Mouse (Mus musculus) hindbrain, postnatal 0 days (tissue): Measurements from ENCODE around the gene Kctd10. TPM values are rescaled to one million over a fixed set of nuclear protein-coding genes. Genes with fewer than 3 reads are reported as not detected.
A peak's percentile ranks its signal among the peaks of the same experiment; 100 is the strongest.

Experiments
- ATAC-seq: fragments of 200-750 bp; cut with Nextera tagmentation; 2 replicates; pipeline ENCODE4 v1.8.0; 2017; ENCODE audit warnings: mild to moderate bottlenecking, moderate TSS enrichment, moderate library complexity
- DNase-seq: peaks from one replicate; pipeline ENCODE4 v3.0.0-alpha.2; 2015; ENCODE audit warnings: low spot score
- H3K27ac ChIP-seq: fragments of 300-500 bp; sonication (generic); 2 replicates; pipeline ENCODE4 v1.5.1; 2014; ENCODE audit warnings: mild to moderate bottlenecking
- H3K27me3 ChIP-seq: fragments of 300-500 bp; sonication (generic); 2 replicates; pipeline ENCODE4 v1.6.1; 2014; ENCODE audit warnings: low read length, mixed read lengths; ENCODE audit not compliant: insufficient read depth
- H3K36me3 ChIP-seq: fragments of 300-500 bp; sonication (generic); 2 replicates; pipeline ENCODE4 v1.6.1; 2014; ENCODE audit warnings: low read length, mixed read lengths; ENCODE audit not compliant: insufficient read depth
- H3K4me1 ChIP-seq: fragments of 300-500 bp; sonication (generic); 2 replicates; pipeline ENCODE4 v1.6.1; 2014; ENCODE audit warnings: antibody characterized with exemption, low read length, mixed read lengths; ENCODE audit not compliant: insufficient read depth
- H3K4me2 ChIP-seq: fragments of 300-500 bp; sonication (generic); 2 replicates; pipeline ENCODE4 v1.6.1; 2014; ENCODE audit warnings: low read depth, mild to moderate bottlenecking, low read length, moderate library complexity, mixed read lengths
- H3K4me3 ChIP-seq: fragments of 300-500 bp; sonication (generic); 2 replicates; pipeline ENCODE4 v1.5.1; 2014; ENCODE audit warnings: low read length
- H3K9ac ChIP-seq: fragments of 300-500 bp; sonication (generic); replicated peaks from 2 replicates; pipeline ENCODE4 v1.6.1; 2014; ENCODE audit warnings: mild to moderate bottlenecking, low read length, moderate library complexity, mixed read lengths
- H3K9me3 ChIP-seq: fragments of 300-500 bp; sonication (generic); 2 replicates; pipeline ENCODE4 v1.6.1; 2016; ENCODE audit warnings: low read length, mixed read lengths
- CTCF ChIP-seq: IDR thresholded peaks from 2 replicates; pipeline ENCODE4 v1.5.1; 2016; ENCODE audit warnings: antibody characterized with exemption, control low read depth, low read depth
- WGBS: fragments of 180-500 bp; shearing (Covaris S2); extraction: QIAGEN DNeasy Blood & Tissue Kit; methylation state at CpG from one replicate; pipeline ENCODE4 v1.1.7; 2014; 5-methylcytosine and 5-hydroxymethylcytosine counted together
- polyA plus RNA-seq: library from polyadenylated mRNA; unstranded; fragments of >200 nt; fragmentation: Nextera tagmentation; extraction: Ambion mirVana; gene quantifications from 2 replicates; pipeline ENCODE4 v1.2.1, GENCODE M21; 2015
- total RNA-seq: library from RNA; depleted of rRNA; stranded (reverse); fragments of >200 nt; gene quantifications from 2 replicates; pipeline ENCODE4 v1.2.3, GENCODE M21; 2014

Kctd10 gene
- total and polyA plus RNA-seq, 2 experiments from 2014 or later, result 43.2 to 47.5 TPM

GRCm38 (mm10) chr5:114421561-114422298 is 41.4 kb upstream of the Kctd10 start:
- TF ChIP-seq CTCF, result no peak
- WGBS, result 76% methylated on average over 11 of the region's 11 CpGs
- no peak for DNase-seq

DNA sequence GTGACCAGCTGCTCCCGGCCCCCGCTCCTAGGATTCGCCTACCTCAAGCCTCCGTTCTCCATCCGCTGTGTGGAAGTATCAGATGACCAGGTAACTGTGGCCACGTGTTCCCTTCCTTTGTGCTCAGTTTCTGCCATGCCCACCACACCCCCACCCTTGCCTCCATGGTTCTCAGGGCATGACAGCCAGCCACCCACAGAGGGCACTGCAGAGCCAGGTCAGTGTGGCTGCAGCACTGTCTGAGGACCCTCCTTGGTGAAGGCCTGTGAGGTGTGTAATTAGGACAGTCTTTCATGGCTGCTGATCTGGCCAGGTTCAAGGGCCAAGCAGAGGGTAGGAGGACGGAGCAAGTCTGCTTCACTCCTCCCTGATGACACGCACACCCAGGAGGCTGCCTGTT is 38.2 kb upstream of the Kctd10 start:
- Histone ChIP-seq H3K4me3 (no peak overlapping the region), H3K9ac (no peak overlapping the region), H3K27me3 (no peaks in the 10 kb centered on the region), H3K4me2 (no peak overlapping the region), H3K27ac (no peak overlapping the region), H3K4me1 (no peaks in the 10 kb centered on the region), H3K36me3 (peaks cover 61% of the 10 kb centered on the region), H3K9me3 (no peaks in the 10 kb centered on the region)
- WGBS, result 88% methylated on average over 8 of the region's 8 CpGs
- ATAC-seq, result peak; percentile 69; the same call in 1 of the 2 replicates
- TF ChIP-seq CTCF, result peak; percentile 75
- peak; percentile 59 for DNase-seq

More at GRCm38 (mm10) chr5:114421561-114422298, 41.4 kb upstream of the Kctd10 start:
- H3K4me1 ChIP-seq, result peaks cover 1% of the 10 kb centered on the region; the same call in 1 of the 2 replicates
- no peak overlapping the region for H3K27ac ChIP-seq
- H3K9me3 ChIP-seq, result no peaks in the 10 kb centered on the region
- no peak overlapping the region for H3K4me3 ChIP-seq
- H3K4me2 ChIP-seq, result no peak overlapping the region
- H3K36me3 ChIP-seq, result peaks cover 39% of the 10 kb centered on the region
- no peak for ATAC-seq
- H3K27me3 ChIP-seq, result no peaks in the 10 kb centered on the region
- H3K9ac ChIP-seq, result no peak overlapping the region

GRCm38 (mm10) chr5:114416855-114417254 is 36.5 kb upstream of the Kctd10 start:
- TF ChIP-seq CTCF, result no peak
- peaks cover 73% of the 10 kb centered on the region for H3K36me3 ChIP-seq
- H3K27me3 ChIP-seq, result no peaks in the 10 kb centered on the region
- WGBS, result 86% methylated on average over 8 of the region's 8 CpGs
- DNase-seq (no peak), ATAC-seq (no peak)
- no peak overlapping the region for H3K27ac ChIP-seq
- H3K4me3 ChIP-seq, result no peak overlapping the region
- H3K4me1 ChIP-seq, result no peaks in the 10 kb centered on the region
- H3K4me2 ChIP-seq, result no peak overlapping the region
- no peak overlapping the region for H3K9ac ChIP-seq
- H3K9me3 ChIP-seq, result no peaks in the 10 kb centered on the region

DNA sequence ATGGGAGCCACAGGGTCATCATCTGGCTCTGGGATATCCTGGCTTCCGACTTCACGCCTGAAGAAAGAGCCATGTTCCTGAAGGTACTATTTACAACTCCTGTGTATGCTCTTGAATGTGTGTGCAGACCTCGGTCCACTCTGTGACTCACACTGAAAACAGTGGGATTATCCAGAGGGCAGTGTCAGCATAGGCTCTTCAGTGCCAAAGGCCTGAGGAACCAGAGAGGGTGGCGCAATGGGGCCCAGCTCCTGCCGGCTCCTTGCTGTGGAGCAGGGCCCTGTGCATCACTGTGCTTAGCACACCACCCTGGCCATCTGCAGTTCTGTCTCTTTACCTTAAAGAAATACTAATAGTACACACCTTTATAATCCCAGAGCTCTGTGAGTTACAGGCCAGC is 35.3 kb upstream of the Kctd10 start:
- Histone ChIP-seq H3K27me3 (no peaks in the 10 kb centered on the region), H3K36me3 (peaks cover 81% of the 10 kb centered on the region), H3K27ac (no peak overlapping the region), H3K4me3 (no peak overlapping the region), H3K9ac (no peak overlapping the region), H3K4me1 (no peaks in the 10 kb centered on the region), H3K4me2 (no peak overlapping the region), H3K9me3 (no peaks in the 10 kb centered on the region)
- DNase-seq (no peak), ATAC-seq (no peak)
- 89% methylated on average over 5 of the region's 5 CpGs for WGBS
- no peak for TF ChIP-seq CTCF

DNA sequence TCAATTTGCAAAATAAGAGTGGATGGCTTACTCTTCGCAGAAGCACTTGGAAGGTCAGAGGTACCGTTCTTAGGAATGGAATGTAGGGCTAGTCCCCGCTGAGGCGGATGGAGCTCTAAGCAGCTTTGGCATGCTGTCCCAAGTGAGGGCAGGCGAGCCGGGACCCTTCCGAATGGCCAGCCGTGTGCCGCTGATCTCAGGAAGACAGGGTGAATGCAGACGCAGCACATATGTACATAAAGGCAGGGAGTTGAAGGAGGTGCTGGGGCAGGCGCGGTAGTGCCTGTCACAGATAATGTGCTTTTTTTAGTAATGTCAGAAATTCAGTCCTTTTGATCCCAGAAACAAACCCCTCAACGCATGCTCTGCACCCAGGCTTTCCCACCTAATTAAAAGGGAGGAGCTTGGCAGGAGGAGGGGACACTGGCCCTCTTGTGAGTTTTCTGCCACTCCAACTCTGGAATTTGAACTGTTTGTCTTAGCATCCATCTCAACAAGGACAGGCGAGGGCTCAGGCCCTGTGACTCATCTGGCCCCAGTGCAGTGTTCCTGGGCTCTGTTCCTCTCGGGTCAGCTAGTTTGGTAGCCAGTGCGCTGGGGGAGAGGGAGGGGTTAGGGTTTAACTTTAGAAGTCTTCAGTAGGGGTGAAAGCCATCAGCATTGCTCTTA is 32.9 kb upstream of the Kctd10 start:
- ATAC-seq, result no peak
- Histone ChIP-seq H3K4me2 (no peak overlapping the region), H3K4me3 (no peak overlapping the region), H3K4me1 (no peaks in the 10 kb centered on the region), H3K9me3 (no peaks in the 10 kb centered on the region), H3K27me3 (no peaks in the 10 kb centered on the region), H3K36me3 (peaks cover 82% of the 10 kb centered on the region), H3K27ac (no peak overlapping the region), H3K9ac (no peak overlapping the region)
- DNase-seq, result no peak
- WGBS, result 81% methylated on average over 16 of the region's 16 CpGs
- no peak for TF ChIP-seq CTCF

- no peak for ATAC-seq
- H3K4me2 ChIP-seq, result no peak overlapping the region
- no peak overlapping the region for H3K27ac ChIP-seq
- H3K4me3 ChIP-seq, result no peak overlapping the region
- no peak for TF ChIP-seq CTCF
- H3K9ac ChIP-seq, result no peak overlapping the region
- WGBS, result 84% methylated on average over 23 of the region's 23 CpGs
- no peaks in the 10 kb centered on the region for H3K9me3 ChIP-seq
- no peaks in the 10 kb centered on the region for H3K4me1 ChIP-seq
- peaks cover 83% of the 10 kb centered on the region for H3K36me3 ChIP-seq
- H3K27me3 ChIP-seq, result no peaks in the 10 kb centered on the region
- DNase-seq, result no peak
Measured at GRCm38 (mm10) chr5:114412361-114412998, 32.2 kb upstream of the Kctd10 start.

GRCm38 (mm10) chr5:114410429-114410828 is 30.1 kb upstream of the Kctd10 start:
- no peaks in the 10 kb centered on the region for H3K27me3 ChIP-seq
- WGBS, result 80% methylated on average over 13 of the region's 13 CpGs
- H3K27ac ChIP-seq, result no peak overlapping the region
- H3K4me1 ChIP-seq, result no peaks in the 10 kb centered on the region
- H3K9me3 ChIP-seq, result no peaks in the 10 kb centered on the region
- H3K9ac ChIP-seq, result no peak overlapping the region
- H3K4me3 ChIP-seq, result no peak overlapping the region
- DNase-seq (no peak), ATAC-seq (no peak)
- no peak overlapping the region for H3K4me2 ChIP-seq
- peaks cover 77% of the 10 kb centered on the region for H3K36me3 ChIP-seq
- no peak for TF ChIP-seq CTCF
